In the genomic region with DNA sequence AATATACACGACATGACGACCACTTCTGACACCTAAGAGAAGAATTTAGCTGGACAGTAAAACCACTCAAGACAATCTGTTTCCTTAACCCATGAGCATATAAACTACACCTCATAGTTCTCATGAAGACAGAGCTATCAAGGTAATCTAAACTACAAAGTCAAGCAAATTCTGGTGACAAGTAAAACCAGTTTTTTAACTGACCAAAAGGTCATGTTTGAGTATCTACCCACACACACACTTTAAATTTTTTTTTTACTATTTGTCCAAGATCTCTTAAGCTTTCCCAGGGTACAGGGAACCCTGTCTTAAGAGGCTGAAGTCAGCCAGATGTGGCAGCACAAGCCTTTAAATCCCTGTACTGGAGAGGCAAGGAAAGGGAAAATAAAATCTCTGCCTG, we compare ENCODE assay signal across 25 mouse cellular contexts. TPM values are rescaled to one million over a fixed set of nuclear protein-coding genes. Genes with fewer than 3 reads are reported as not detected.
DNase-seq lines count a peak whose midpoint lies in the region; ATAC-seq and TF ChIP-seq lines count a peak whose summit lies in the region.
"Had no signal": no experiment of that assay in that cellular context is flagged by ENCODE, and none has a peak within 500 bp of the region (broad histone marks: within the 10 kb centered on the region; RNA-seq: fewer than 3 reads in every experiment).

No protein-coding gene starts in this region.

- peak; percentile 47 for DNase-seq in lung, embryonic 14.5 days
- no peak for DNase-seq in lung, adult 2 months
- peak; percentile 52 for DNase-seq in gonadal fat pad, adult 2 months (ENCODE audit: low read depth)
- DNase-seq in retina, postnatal 1 day, result no peak
- no peak for DNase-seq in adrenal gland, postnatal 25 days
- no peak for DNase-seq in midbrain, embryonic 10.5 days (ENCODE audit: low spot score)
- DNase-seq: adrenal gland, adult 8-10 months; B cell, adult 2 months; cerebellum, adult 11 months; cerebellum, adult 8-10 months; cerebellum, postnatal 14 days; embryo, embryonic 11 days; gastrocnemius, adult 2 months; gastrocnemius, postnatal 25 days; heart, adult 11 months; heart, postnatal 36 days had no signal

- H3K27ac ChIP-seq in lung, embryonic 14.5 days (ENCODE audit: low read depth), result peak overlapping the region; percentile 58; the same call in 1 of the 2 replicates
- peak overlapping the region; percentile 31; the same call in 1 of the 2 replicates for H3K27ac ChIP-seq in intestine, postnatal 0 days (ENCODE audit: low read depth, low read length)
- H3K27ac ChIP-seq in stomach, embryonic 15.5 days, result peak overlapping the region; percentile 62; the same call in 1 of the 2 replicates
- no peak overlapping the region for H3K27ac ChIP-seq in midbrain, embryonic 10.5 days (replicated peaks)
- H3K27ac ChIP-seq: embryonic facial prominence, embryonic 15.5 days; forebrain, embryonic 10.5 days; gastrocnemius, adult 2 months; heart, embryonic 13.5 days had no signal

- no peak for ATAC-seq in lung, embryonic 14.5 days (ENCODE audit: insufficient read depth)
- ATAC-seq in intestine, postnatal 0 days, result no peak
- ATAC-seq in stomach, embryonic 15.5 days (ENCODE audit: insufficient read depth, low FRiP score, low read depth), result peak; percentile 40; the same call in 1 of the 2 replicates
- ATAC-seq: CD4-positive, CD25-positive, alpha-beta regulatory T cell, adult 4 months; forebrain, embryonic 14.5 days had no signal

- H3K4me1 ChIP-seq in lung, embryonic 14.5 days (ENCODE audit: insufficient read depth), result peaks cover 4% of the 10 kb centered on the region; the same call in 1 of the 2 replicates
- peaks cover 24% of the 10 kb centered on the region for H3K4me1 ChIP-seq in lung, adult 2 months (ENCODE audit: control insufficient read depth, insufficient read depth, low read length)
- peaks cover 8% of the 10 kb centered on the region; the same call in 1 of the 2 replicates for H3K4me1 ChIP-seq in intestine, postnatal 0 days (replicated peaks; ENCODE audit: control insufficient read depth, insufficient read depth, low read length)
- H3K4me1 ChIP-seq in stomach, embryonic 15.5 days, result no peaks in the 10 kb centered on the region
- H3K4me1 ChIP-seq in midbrain, embryonic 10.5 days, result peaks cover 29% of the 10 kb centered on the region
- H3K4me1 ChIP-seq: embryonic facial prominence, embryonic 15.5 days had no signal

- no peaks in the 10 kb centered on the region for H3K9me3 ChIP-seq in lung, embryonic 14.5 days (ENCODE audit: low read depth, low read length)
- no peaks in the 10 kb centered on the region for H3K9me3 ChIP-seq in intestine, postnatal 0 days (ENCODE audit: control insufficient read depth)
- H3K9me3 ChIP-seq in stomach, embryonic 15.5 days, result no peaks in the 10 kb centered on the region
- no peaks in the 10 kb centered on the region for H3K9me3 ChIP-seq in midbrain, embryonic 10.5 days (replicated peaks)
- H3K9me3 ChIP-seq: embryonic facial prominence, embryonic 15.5 days; forebrain, embryonic 10.5 days; G1E; heart, embryonic 13.5 days had no signal

- H3K36me3 ChIP-seq in lung, embryonic 14.5 days (ENCODE audit: insufficient read depth), result peaks cover 93% of the 10 kb centered on the region
- peaks cover 23% of the 10 kb centered on the region; the same call in 1 of the 2 replicates for H3K36me3 ChIP-seq in intestine, postnatal 0 days (ENCODE audit: control insufficient read depth, insufficient read depth)
- peaks cover 40% of the 10 kb centered on the region for H3K36me3 ChIP-seq in stomach, embryonic 15.5 days
- peaks cover 97% of the 10 kb centered on the region for H3K36me3 ChIP-seq in midbrain, embryonic 10.5 days

- no peak overlapping the region for H3K9ac ChIP-seq in lung, embryonic 14.5 days
- no peak overlapping the region for H3K9ac ChIP-seq in intestine, postnatal 0 days (ENCODE audit: low read depth, low read length)
- no peak overlapping the region for H3K9ac ChIP-seq in stomach, embryonic 15.5 days
- H3K9ac ChIP-seq: embryonic facial prominence, embryonic 15.5 days; heart, embryonic 13.5 days had no signal

- no peak for TF ChIP-seq CTCF in lung, embryonic 14.5 days (IDR thresholded peaks at IDR 0.05; ENCODE audit: low read depth)
- no peak for TF ChIP-seq CTCF in lung, adult 2 months (IDR thresholded peaks at IDR 0.05; ENCODE audit: insufficient read depth, low read length)
- TF ChIP-seq CTCF in intestine, postnatal 0 days (IDR thresholded peaks at IDR 0.05; ENCODE audit: low read depth), result no peak

- no peak for TF ChIP-seq POLR2A in lung, adult 2 months (IDR thresholded peaks at IDR 0.05; ENCODE audit: borderline replicate concordance, extremely low read depth, low read depth, low read length)

- no peaks in the 10 kb centered on the region for H3K27me3 ChIP-seq in lung, embryonic 14.5 days (ENCODE audit: insufficient read depth, low read length)
- H3K27me3 ChIP-seq in intestine, postnatal 0 days (replicated peaks; ENCODE audit: control insufficient read depth, insufficient read depth, low read length), result no peaks in the 10 kb centered on the region
- no peaks in the 10 kb centered on the region for H3K27me3 ChIP-seq in stomach, embryonic 15.5 days (replicated peaks)
- peaks cover 48% of the 10 kb centered on the region for H3K27me3 ChIP-seq in midbrain, embryonic 10.5 days (ENCODE audit: low read depth, poor library complexity, severe bottlenecking)
- H3K27me3 ChIP-seq: embryonic facial prominence, embryonic 15.5 days; heart, embryonic 13.5 days had no signal

- no peak overlapping the region for H3K4me2 ChIP-seq in lung, embryonic 14.5 days
- H3K4me2 ChIP-seq in intestine, postnatal 0 days (replicated peaks; ENCODE audit: low read depth), result no peak overlapping the region
- no peak overlapping the region for H3K4me2 ChIP-seq in stomach, embryonic 15.5 days
- H3K4me2 ChIP-seq: embryonic facial prominence, embryonic 15.5 days; heart, embryonic 13.5 days had no signal

- H3K4me3 ChIP-seq in lung, embryonic 14.5 days (ENCODE audit: low read depth, low read length), result no peak overlapping the region
- H3K4me3 ChIP-seq in lung, adult 2 months (replicated peaks; ENCODE audit: extremely low read depth, low read depth, low read length), result no peak overlapping the region
- no peak overlapping the region for H3K4me3 ChIP-seq in intestine, postnatal 0 days (ENCODE audit: low read depth, low read length)
- H3K4me3 ChIP-seq in stomach, embryonic 15.5 days (replicated peaks), result no peak overlapping the region
- H3K4me3 ChIP-seq in midbrain, embryonic 10.5 days, result no peak overlapping the region
- H3K4me3 ChIP-seq: embryonic facial prominence, embryonic 15.5 days; erythroblast, embryonic 14.5 days; forebrain, embryonic 10.5 days; gastrocnemius, adult 2 months; heart, embryonic 13.5 days had no signal

- 77% methylated on average over 2 of the region's 2 CpGs for WGBS in lung, embryonic 14.5 days
- WGBS in lung, adult 2 months, result 74% methylated on average over 2 of the region's 2 CpGs
- WGBS in intestine, postnatal 0 days, result 47% methylated on average over 2 of the region's 2 CpGs
- WGBS in stomach, embryonic 15.5 days, result 66% methylated on average over 2 of the region's 2 CpGs
- 91% methylated on average over 2 of the region's 2 CpGs for WGBS in midbrain, embryonic 10.5 days

RNA-seq across cellular contexts. Expression of a gene that starts 18.8 kb away (rescaled TPM):
- 356 and 365 TPM in 2 replicates for polyA plus RNA-seq in lung, embryonic 14.5 days (2014; fragmentation: Nextera tagmentation; extraction: Ambion mirVana)
- 20.7 and 31.0 TPM in 2 replicates for polyA plus RNA-seq in lung, adult 2 months (2012; rRNA removed)
- polyA plus RNA-seq in gonadal fat pad, adult 2 months (2012; rRNA removed), result 41.0 and 47.9 TPM in 2 replicates
- 90.7 and 91.5 TPM in 2 replicates for polyA plus RNA-seq in intestine, postnatal 0 days (2015; fragmentation: Nextera tagmentation; extraction: Ambion mirVana)
- 272 and 284 TPM in 2 replicates for polyA plus RNA-seq in stomach, embryonic 15.5 days (2015; fragmentation: Nextera tagmentation; extraction: Ambion mirVana)
- total RNA-seq in adrenal gland, postnatal 25 days (2021), result 67.1 and 74.1 TPM in 2 replicates
- 447 and 477 TPM in 2 replicates for polyA plus RNA-seq in midbrain, embryonic 10.5 days (2016; fragmentation: Nextera tagmentation; extraction: Ambion mirVana)

RNA-seq across cellular contexts. Expression of a gene that starts 31.9 kb away (rescaled TPM):
- polyA plus RNA-seq in lung, embryonic 14.5 days (2014; fragmentation: Nextera tagmentation; extraction: Ambion mirVana), result 18.7 and 19.0 TPM in 2 replicates
- polyA plus RNA-seq in lung, adult 2 months (2012; rRNA removed), result 44.9 and 45.9 TPM in 2 replicates
- 26.9 and 30.1 TPM in 2 replicates for polyA plus RNA-seq in gonadal fat pad, adult 2 months (2012; rRNA removed)
- 12.9 and 13.5 TPM in 2 replicates for polyA plus RNA-seq in intestine, postnatal 0 days (2015; fragmentation: Nextera tagmentation; extraction: Ambion mirVana)
- polyA plus RNA-seq in stomach, embryonic 15.5 days (2015; fragmentation: Nextera tagmentation; extraction: Ambion mirVana), result 16.8 and 17.4 TPM in 2 replicates
- 47.1 and 57.3 TPM in 2 replicates for total RNA-seq in adrenal gland, postnatal 25 days (2021)
- polyA plus RNA-seq in midbrain, embryonic 10.5 days (2016; fragmentation: Nextera tagmentation; extraction: Ambion mirVana), result 16.9 and 17.6 TPM in 2 replicates

Comparison
In these comparisons a context has a peak if more than half of its experiments do, and no peak if none do; other contexts are left out.
1. DNase-seq: peak in lung, embryonic 14.5 days (single experiment) and gonadal fat pad, adult 2 months (single experiment); none in lung, adult 2 months (single experiment), retina, postnatal 1 day (single experiment), adrenal gland, postnatal 25 days (single experiment) and midbrain, embryonic 10.5 days (single experiment).